Mouse (Mus musculus): ENCODE data around the gene Dtnb.
A peak's percentile ranks its signal among the peaks of the same experiment; 100 is the strongest.
"Not testable (repeated sequence)": the region's sequence is repeated elsewhere in the genome, so short reads cannot be mapped to it uniquely, and the experiment has no call there.

The Dtnb gene

DNA sequence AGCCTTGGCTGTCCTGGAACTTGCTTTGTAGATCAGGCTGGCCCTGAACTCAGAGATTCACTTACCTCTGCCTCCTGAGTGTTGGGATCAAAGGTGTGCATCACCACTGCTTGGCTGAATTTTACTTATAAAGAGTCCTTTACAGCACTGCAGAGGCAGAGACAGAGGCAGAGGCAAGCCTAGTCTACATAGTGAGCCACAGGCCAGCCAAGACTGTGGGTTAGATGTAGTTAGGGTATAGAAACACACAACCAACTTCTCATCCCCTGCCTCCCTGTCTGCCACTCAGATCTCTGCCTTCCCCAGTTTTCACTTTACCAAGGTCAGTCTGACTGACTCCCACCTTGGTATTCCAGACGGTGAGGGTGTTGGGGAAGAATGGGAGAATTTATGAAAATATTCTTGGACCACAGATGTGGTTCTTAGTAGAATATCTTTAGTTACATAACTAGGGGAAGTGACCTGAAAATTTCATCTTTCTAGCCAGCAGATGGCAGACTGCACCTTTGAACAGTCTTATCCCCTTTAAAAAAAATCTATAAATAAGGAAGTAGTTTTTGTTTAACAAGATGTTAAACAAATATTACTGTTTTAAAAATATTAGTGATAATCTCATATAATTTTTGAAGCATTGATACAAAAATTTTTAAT, 88.9 kb downstream of the Dtnb start:
- peak; percentile 75 for DNase-seq (ENCODE audit: low read depth, low spot score)

DNA sequence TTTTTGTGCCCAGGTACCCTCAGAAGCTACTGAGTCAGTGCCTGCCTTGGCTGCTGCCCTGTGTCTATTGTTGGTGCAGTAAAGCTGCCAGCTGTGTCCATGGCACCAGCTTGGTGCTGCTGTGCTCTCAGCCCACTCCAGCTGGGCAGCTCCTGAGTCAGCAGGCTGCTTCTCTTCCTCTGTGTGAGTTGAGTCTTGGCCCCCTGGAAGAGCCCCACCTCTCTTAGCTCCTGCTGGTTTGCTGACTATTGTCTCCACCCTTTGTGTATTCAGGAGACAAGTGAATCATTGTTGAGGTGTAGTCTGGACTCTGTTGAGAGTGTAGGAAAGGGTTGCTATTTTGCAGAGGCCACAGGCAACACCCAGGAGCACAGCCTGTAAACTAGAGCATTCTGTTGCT, 90.5 kb downstream of the Dtnb start:
- no peak for DNase-seq (ENCODE audit: low read depth, low spot score)

DNA sequence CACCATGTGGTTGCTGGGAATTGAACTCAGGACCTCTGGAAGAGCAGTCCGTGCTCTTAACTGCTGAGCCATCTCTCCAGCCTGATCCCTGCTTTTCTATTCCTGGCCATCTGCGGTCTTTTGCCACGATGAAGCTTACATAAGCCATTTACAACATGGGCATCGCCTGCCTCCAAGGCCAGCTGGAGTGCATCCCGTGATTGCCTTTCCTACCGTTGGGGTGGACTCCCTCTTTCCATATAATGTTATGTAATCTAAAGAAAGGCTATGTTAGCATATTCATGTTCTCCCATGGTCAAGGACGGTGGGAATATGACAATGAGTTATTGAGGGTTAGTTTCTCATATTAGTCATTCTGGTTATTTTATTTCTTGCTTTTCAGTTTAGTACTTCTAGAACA, 91.2 kb downstream of the Dtnb start:
- DNase-seq (ENCODE audit: low read depth, low spot score), result no peak

DNA sequence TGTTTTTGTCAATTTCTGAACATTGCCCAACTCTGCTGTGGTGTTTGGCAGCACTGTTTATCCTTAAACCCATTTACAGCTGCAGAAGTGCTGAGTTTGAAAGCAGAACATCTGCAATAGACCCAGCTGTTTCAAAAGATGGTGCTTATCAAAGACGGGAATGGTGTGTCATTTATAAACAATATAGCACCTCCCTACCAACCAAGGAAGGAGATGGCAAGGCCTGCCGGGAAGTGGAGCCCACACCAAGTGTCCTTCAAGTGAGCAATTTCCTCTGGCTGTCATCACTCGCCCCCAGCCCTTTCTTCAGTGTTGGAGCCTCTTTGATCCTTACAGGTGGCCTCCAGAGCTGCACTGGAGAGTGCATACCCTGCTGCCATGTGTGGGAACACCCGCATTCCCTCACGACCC, 97.8 kb downstream of the Dtnb start:
- DNase-seq (ENCODE audit: low read depth, low spot score), result no peak

DNA sequence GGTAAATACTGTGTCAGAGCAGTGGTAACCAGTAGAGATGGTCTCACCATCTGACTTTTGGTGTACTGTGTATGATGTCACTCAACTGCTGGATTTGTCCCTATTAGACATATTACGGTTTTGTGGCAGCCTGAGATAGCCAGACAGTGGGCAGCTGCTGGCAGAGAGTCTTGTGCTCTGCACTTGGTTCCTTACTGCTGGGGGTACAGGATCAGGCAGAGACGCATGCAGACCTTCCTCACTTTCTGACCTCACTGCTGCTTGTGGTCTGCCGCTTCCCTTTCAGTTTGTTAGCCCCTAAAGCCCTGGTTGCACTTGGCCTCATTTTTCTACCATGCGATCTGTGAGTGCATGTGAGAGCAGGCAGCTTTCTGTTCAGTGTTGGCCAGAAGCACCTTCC, 98.9 kb downstream of the Dtnb start:
- no peak for DNase-seq (ENCODE audit: low read depth, low spot score)

DNA sequence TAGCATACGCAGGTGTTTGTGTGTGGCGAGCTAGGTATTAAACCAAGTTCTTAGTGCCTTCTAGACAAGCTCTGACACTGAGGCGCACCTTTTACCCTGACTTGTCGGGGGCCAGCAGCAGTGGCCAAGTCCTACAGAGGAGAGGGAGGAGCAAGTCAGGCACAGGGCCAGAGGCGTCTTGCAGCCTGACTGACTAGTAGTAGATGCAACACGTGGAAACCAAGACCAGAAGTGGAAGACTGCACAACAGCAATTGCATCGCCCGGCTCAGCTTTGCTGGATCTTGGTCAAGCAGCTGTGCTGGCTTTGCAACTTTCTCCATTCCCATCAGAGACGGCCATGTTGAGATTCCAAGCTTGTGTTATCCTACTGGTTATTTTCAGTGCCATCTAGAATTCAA, 100.6 kb downstream of the Dtnb start:
- DNase-seq (ENCODE audit: low read depth, low spot score), result no peak

DNA sequence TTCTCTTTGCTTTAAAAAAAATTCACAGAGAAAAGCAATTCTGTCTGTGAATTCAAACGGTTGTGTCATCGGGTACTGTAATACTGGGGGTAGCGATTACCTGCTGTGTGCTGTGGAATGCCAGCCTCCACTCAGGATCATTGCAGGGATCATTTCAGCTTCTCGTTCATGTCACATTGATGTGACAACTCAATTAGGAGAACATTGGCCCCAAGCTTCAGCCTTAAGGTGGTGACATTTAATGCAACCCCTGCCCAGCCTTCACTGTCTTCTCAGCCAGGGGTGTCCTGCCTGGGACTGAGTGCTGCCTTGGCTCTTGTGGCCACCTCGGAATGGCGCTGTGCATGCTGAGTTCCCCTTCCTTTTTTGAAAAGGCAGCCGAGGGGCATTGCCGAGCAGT, 101.7 kb downstream of the Dtnb start:
- no peak for DNase-seq (ENCODE audit: low read depth, low spot score)

DNA sequence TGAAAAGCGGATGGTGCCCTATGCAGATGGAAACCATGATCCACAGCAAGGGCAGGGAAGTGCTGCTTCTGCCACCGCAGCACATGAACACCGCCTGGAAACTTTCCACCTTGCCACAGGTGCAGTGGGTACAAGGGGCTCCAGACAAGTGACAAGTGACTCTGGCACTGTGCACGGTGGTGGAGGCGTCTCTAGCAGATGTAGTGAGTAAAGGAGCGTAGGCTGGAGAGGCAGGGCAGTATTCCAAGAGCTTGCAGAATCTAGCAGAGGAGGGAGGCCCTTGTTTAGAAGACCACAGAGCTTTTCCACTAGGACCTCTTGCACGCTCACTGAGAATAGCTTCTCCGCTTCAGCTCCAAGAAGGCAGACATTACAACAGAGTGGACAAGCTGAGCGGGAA, 102.7 kb downstream of the Dtnb start:
- DNase-seq (ENCODE audit: low read depth, low spot score), result no peak

- no peak for DNase-seq (ENCODE audit: low read depth, low spot score)
Observed at GRCm38 (mm10) chr12:3680721-3681120, 108.5 kb downstream of the Dtnb start.

- DNase-seq (ENCODE audit: low read depth, low spot score), result no peak
Observed at GRCm38 (mm10) chr12:3683041-3683440, 110.9 kb downstream of the Dtnb start.

- DNase-seq (ENCODE audit: low read depth, low spot score), result no peak
Observed at GRCm38 (mm10) chr12:3686419-3686940, 114.3 kb downstream of the Dtnb start.

DNA sequence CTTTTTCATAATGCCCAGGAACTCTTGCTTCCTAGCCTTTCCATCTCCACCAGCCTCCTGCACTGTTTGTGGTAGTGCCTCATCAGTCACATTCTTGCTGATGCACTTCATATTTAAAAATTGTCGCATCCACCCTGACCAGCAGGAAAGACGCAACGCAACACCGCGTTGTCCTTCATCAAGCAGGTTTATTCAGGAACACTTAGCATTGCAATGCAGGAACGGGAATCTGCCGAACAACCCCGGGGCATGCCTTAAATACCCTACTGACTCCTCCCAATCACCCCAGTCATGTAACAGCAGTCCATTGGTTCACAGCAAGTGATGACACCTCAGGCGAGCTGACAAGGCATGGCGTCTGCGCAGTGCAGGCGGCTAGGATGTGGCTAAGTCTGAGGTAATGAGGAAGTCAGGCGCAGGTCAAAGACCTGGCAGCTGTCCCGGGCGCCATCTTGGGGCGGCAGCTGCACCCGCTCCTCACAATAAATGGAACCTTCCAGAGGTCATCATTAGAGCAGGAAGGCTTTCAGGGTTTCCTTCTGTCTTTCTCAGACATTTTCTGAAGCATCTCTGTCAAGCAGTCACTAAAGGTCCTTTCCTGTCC, 118.8 kb downstream of the Dtnb start:
- DNase-seq (ENCODE audit: low read depth, low spot score), result not testable (repeated sequence)

DNA sequence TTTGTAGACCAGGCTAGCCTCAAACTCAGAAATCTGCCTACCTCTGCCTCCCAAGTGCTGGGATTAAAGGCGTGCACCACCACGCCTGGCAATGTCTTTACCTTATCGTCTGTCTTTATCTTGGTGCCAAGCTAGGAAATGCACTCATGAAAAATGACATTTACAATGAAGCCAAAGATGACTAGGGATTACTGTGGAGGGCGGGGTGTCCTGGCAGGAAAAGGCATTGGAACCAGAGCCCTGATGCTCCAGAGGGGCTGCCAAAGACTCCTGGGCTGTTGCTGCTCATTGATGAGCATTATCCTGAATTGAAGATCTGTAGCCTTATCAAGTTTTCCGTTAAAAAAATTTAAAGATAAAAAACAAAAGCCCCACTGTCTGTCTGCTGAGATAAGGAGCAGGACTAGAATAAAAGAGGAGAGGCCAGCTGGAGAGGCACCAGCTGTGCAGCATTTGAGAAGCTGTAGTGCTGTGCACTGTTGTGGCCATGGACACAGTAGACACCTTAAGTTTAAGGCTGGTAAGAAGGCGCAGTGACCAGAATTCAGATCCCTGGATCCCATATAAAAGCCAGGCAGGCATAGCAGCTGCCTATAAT, 120.7 kb downstream of the Dtnb start:
- no peak for DNase-seq (ENCODE audit: low read depth, low spot score)

DNA sequence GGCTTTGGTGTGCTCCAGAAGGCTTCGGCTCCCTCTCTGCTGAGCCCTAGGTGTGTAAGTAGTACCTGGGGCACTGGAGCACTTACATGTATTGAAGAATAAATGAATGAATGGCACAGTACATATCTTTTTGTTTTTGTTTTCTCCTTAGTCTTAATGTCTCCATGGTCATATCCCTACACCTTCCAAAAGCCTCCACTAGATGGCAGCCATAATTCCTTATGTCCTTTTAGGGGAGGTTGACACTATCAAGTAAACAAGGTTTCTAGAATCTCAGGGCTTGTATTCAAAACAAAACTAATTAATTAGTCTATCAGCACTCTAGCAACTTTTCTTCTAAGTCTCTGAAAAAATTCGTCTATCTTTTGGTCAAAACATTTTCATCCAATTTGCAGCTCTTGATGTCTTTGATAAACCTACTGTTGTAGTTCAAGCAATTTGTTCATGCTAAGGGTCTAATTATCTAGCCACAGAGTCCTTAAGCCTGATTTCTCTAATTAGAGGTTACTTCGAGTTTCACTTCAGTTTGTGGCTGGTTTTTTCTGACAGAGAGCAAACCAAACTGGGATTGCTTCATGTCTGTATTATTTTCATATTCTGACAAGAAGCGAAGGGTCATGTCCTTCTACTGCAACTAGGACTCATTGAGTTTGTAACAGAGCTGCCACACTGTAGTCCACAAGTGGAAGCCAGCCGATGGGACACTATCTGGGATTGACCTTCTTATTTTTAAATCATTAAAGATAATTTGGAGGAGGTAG, 123.7 kb downstream of the Dtnb start:
- DNase-seq (ENCODE audit: low read depth, low spot score), result peak; percentile 80

DNA sequence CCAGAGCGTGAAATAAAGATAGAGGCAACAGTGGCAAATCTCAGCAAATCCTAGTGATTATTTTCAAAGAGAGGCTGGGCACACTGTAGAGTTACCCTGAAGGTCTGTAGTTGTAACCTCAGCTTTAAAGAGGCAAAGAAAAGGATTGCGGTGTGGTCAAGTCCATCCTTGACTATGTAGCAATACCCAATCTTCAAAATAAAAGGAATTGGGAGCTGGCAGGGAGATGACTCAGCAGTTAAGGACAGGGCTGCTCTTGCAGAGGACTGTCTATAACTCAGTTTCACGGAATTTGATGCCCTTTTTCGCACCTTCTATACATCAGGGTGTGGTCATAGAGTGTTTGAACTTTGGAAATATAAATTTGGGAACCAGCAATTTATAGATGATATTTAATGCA, 128.3 kb downstream of the Dtnb start:
- DNase-seq (ENCODE audit: low read depth, low spot score), result no peak

DNA sequence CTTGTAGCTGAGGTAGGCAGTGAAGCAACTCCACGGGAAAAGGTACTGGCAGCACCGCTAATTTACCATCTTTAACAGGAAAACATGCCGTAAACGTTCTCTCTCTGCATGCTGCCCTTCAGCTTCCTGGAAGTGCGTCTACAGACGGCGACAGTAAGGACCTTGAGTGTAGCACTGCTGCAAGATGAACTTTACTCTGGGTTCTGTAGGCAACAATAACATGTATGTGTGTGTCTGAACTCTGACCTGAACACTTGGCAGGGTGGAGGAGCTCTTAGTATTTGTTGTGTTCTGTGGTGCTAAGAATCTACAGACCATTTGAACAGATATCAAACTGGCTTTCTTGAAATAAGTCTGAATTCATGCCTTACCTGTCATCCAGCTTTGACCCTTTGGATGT, 130.7 kb downstream of the Dtnb start:
- DNase-seq (ENCODE audit: low read depth, low spot score), result no peak

DNA sequence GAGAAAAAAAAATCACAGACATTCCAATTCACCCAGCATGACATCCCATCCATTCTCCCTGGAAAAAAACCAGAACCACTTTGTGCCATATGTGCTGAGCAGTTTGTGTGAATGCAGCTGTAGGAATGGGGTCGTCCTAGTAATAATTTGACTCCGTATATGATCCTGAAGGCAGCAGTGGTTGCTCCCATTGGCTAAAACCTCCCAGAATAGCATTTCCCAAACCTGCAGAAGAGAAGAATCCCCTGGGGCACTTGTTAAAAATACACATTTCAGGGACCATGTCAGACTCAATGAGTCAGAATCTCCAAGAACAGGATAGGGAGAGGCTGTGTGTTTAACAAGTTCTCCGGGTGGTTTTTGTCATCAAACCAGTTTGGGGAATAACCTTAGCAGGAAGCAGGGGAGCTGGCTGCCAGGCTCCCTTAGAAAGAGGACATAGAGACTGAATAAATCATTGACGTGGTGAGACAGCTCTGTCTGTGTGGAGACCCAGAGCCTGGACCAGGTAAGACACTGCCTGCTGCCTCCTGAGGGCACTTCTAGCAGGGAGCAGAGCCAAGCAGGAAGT, 147.1 kb downstream of the Dtnb start:
- no peak for DNase-seq (ENCODE audit: low read depth, low spot score)

- no peak for DNase-seq (ENCODE audit: low read depth, low spot score)
Observed at GRCm38 (mm10) chr12:3720527-3720926, 148.3 kb downstream of the Dtnb start.

DNA sequence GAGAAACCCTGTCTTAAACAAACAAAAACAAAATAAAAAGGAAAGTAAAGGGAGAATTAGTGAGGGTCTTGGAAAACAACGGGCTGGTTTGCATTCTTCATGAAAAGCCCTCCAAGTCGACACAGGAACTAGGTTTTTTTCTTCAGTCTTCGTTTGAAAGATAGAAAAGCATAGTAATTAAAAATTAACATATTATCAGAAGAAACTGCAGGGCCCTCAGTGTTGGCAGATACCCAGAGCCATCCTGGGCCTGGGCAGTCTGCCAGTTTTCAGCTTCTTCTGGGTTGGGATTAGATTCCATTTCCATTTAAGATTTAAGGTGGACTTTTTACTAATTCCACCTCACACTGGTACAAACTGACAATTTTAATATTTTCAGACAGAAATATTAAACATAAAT, 151.6 kb downstream of the Dtnb start:
- no peak for DNase-seq (ENCODE audit: low read depth, low spot score)

GRCm38 (mm10) chr12:3724822-3725370, 152.7 kb downstream of the Dtnb start:
- no peak for DNase-seq (ENCODE audit: low read depth, low spot score)

- DNase-seq (ENCODE audit: low read depth, low spot score), result no peak
Observed at GRCm38 (mm10) chr12:3729521-3730075, 157.4 kb downstream of the Dtnb start.

Measured in A20 (cell line).